Mouse (Mus musculus): ENCODE data around the gene Frmd6. TPM values are rescaled to one million over a fixed set of nuclear protein-coding genes. Genes with fewer than 3 reads are reported as not detected.

The Frmd6 gene
- polyA plus RNA-seq, 1 experiment from 2014 or later = 15.6 TPM

DNA sequence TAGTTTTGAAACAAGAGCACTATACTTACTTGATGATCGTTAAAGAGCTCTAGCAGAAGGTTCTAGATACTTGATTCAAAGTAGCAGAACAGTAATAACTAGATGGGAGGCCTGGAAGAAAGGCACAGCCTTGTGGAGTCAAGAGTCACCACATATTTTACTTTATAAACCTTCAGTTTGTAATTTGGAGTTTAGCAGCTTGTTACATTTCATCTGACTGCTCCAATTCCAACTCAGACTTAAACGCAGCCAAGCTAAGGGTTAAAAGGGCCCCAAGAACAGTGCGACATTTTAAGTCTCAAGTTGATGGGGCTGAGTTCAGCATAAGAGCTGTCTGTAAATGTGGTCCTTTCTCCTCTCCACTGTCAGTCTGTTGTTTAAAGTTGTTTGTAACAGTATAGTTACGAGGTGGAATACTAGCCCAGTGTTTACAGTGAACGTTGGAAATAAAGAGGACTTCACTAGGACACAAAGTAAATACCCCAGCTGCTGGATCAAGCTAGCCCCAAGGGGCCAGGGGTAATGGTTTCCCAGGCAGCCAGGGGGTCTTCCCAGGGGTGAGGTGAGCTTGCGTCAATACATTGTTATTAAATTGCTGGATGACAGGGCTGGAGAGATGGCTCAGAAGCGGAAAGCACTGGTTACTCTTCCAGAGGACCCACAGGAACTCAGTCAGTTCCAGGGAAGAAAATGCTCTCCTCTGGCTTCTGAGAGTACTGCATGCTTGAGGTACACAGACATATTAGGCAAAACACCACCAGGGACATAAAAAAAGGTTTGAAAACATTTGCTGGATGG is 43.1 kb downstream of the Frmd6 start:
- Histone ChIP-seq H3K4me3 (replicated peaks) (no peak overlapping the region), H3K36me3 (replicated peaks) (no peaks in the 10 kb centered on the region), H3K4me2 (no peak overlapping the region), H3K9me3 (no peaks in the 10 kb centered on the region), H3K27ac (0 out of 2 replicates have a peak overlapping the region, but pooled peaks have one; percentile 31), H3K9ac (no peak overlapping the region), H3K27me3 (no peaks in the 10 kb centered on the region), H3K4me1 (peaks cover 22% of the 10 kb centered on the region)
- WGBS = 43% methylated on average over 7 of the region's 7 CpGs
- no peak for ATAC-seq (ENCODE audit: low FRiP score)

GRCm38 (mm10) chr12:70868988-70869291 is 43.6 kb downstream of the Frmd6 start:
- WGBS = 77% methylated on average over 9 of the region's 9 CpGs
- no peak overlapping the region for H3K27ac ChIP-seq
- no peak for ATAC-seq (ENCODE audit: low FRiP score)

GRCm38 (mm10) chr12:70873544-70873943 is 48.2 kb downstream of the Frmd6 start:
- no peaks in the 10 kb centered on the region for H3K27me3 ChIP-seq
- no peaks in the 10 kb centered on the region for H3K36me3 ChIP-seq (replicated peaks)
- H3K9me3 ChIP-seq = no peaks in the 10 kb centered on the region
- H3K4me2 ChIP-seq = no peak overlapping the region
- no peak overlapping the region for H3K4me3 ChIP-seq (replicated peaks)
- no peak overlapping the region for H3K27ac ChIP-seq
- no peak for ATAC-seq (ENCODE audit: low FRiP score)
- H3K9ac ChIP-seq = no peak overlapping the region
- WGBS = 82% methylated on average over 6 of the region's 6 CpGs
- peaks cover 9% of the 10 kb centered on the region for H3K4me1 ChIP-seq

More at GRCm38 (mm10) chr12:70868988-70869291, 43.6 kb downstream of the Frmd6 start:
- H3K4me2 ChIP-seq = no peak overlapping the region
- no peak overlapping the region for H3K4me3 ChIP-seq (replicated peaks)
- H3K9me3 ChIP-seq = no peaks in the 10 kb centered on the region
- no peak overlapping the region for H3K9ac ChIP-seq
- H3K36me3 ChIP-seq (replicated peaks) = no peaks in the 10 kb centered on the region
- H3K4me1 ChIP-seq = peaks cover 22% of the 10 kb centered on the region
- H3K27me3 ChIP-seq = no peaks in the 10 kb centered on the region

GRCm38 (mm10) chr12:70876270-70876998 is 51.1 kb downstream of the Frmd6 start:
- Histone ChIP-seq H3K36me3 (replicated peaks) (no peaks in the 10 kb centered on the region), H3K4me2 (no peak overlapping the region), H3K4me1 (no peaks in the 10 kb centered on the region), H3K4me3 (replicated peaks) (no peak overlapping the region), H3K27ac (no peak overlapping the region), H3K27me3 (no peaks in the 10 kb centered on the region), H3K9me3 (no peaks in the 10 kb centered on the region), H3K9ac (no peak overlapping the region)
- 88% methylated on average over 21 of the region's 21 CpGs for WGBS
- no peak for ATAC-seq (ENCODE audit: low FRiP score)

DNA sequence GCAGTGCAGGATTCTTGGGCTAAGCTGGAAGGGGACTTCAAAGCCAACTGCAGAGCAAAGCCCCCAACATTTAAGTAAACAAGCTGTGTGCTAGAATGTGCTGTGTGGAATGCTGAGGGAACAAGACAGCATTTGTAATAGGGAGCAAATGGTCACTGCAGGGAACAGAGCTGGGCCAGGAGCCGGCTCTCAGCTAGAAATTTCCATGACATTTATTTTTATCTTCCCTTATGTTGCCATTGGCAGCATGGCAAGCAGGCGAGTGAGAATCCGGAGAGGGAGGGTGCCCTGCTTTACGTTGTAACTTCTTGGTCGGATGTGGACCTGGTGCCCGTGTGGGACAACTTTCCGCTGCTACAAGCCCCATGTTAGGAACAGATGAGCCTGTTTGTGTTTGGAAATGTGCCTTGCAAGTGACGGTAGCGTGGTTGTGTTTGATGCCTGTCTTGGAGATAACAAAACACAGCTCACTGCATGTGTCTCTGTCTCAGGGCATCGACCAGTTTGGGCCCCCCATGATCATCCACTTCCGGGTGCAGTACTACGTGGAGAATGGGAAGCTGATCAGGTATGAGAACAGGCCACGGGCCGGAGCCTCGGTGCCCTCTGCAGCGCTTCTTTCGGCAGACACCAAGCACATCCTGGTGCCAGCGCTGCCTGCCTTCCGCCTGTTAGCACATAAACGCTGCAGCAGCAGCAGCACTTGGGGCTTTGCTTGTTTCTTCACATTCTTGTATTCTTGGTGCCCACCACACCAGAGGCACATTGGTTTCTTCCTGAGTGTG is 52.8 kb downstream of the Frmd6 start:
- WGBS = 94% methylated on average over 20 of the region's 20 CpGs
- H3K36me3 ChIP-seq (replicated peaks) = peaks cover 6% of the 10 kb centered on the region; the same call in 1 of the 2 replicates
- no peak for ATAC-seq (ENCODE audit: low FRiP score)
- H3K4me2 ChIP-seq = no peak overlapping the region
- H3K9me3 ChIP-seq = no peaks in the 10 kb centered on the region
- no peak overlapping the region for H3K27ac ChIP-seq
- H3K4me1 ChIP-seq = no peaks in the 10 kb centered on the region
- no peaks in the 10 kb centered on the region for H3K27me3 ChIP-seq
- H3K4me3 ChIP-seq (replicated peaks) = no peak overlapping the region
- H3K9ac ChIP-seq = no peak overlapping the region

DNA sequence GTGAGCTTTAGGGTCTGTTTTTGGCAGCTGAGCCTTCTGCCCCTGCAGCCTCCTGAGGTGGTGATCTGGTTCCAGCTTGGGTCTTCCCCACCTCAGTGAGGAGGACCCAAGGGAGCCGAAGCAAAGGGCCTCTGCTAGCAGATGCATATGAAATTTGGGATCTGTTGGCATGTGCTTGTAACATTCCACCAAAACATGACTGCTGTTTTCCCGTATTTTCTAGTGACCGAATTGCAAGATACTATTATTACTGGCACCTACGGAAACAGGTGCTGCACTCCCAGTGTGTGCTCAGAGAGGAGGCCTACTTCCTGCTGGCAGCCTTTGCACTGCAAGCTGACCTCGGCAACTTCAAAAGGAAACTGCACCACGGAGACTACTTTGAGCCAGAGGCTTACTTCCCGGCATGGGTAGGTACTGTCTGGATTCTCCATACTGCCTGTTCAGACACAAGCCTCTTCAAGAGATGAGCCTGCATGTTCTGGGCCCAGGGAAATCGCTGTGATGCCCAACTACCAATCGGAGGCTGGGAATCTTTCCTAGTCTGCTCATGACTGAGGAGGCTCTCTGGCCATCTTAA is 55.2 kb downstream of the Frmd6 start:
- no peak for ATAC-seq (ENCODE audit: low FRiP score)
- Histone ChIP-seq H3K27me3 (no peaks in the 10 kb centered on the region), H3K4me2 (no peak overlapping the region), H3K4me3 (replicated peaks) (no peak overlapping the region), H3K9ac (no peak overlapping the region), H3K27ac (no peak overlapping the region), H3K4me1 (no peaks in the 10 kb centered on the region), H3K36me3 (replicated peaks) (peaks cover 6% of the 10 kb centered on the region; the same call in 1 of the 2 replicates), H3K9me3 (no peaks in the 10 kb centered on the region)
- 85% methylated on average over 9 of the region's 9 CpGs for WGBS

GRCm38 (mm10) chr12:70881340-70881739 is 56.0 kb downstream of the Frmd6 start:
- H3K9ac ChIP-seq = no peak overlapping the region
- ATAC-seq (ENCODE audit: low FRiP score) = no peak
- H3K27ac ChIP-seq = no peak overlapping the region
- H3K4me3 ChIP-seq (replicated peaks) = no peak overlapping the region
- no peak overlapping the region for H3K4me2 ChIP-seq
- H3K4me1 ChIP-seq = no peaks in the 10 kb centered on the region
- no peaks in the 10 kb centered on the region for H3K27me3 ChIP-seq
- H3K9me3 ChIP-seq = no peaks in the 10 kb centered on the region
- H3K36me3 ChIP-seq (replicated peaks) = peaks cover 6% of the 10 kb centered on the region; the same call in 1 of the 2 replicates
- WGBS = 89% methylated on average over 12 of the region's 12 CpGs

- Histone ChIP-seq H3K4me3 (replicated peaks) (no peak overlapping the region), H3K27me3 (no peaks in the 10 kb centered on the region), H3K4me2 (no peak overlapping the region), H3K4me1 (no peaks in the 10 kb centered on the region), H3K9ac (no peak overlapping the region), H3K27ac (no peak overlapping the region), H3K36me3 (replicated peaks) (peaks cover 6% of the 10 kb centered on the region; the same call in 1 of the 2 replicates), H3K9me3 (no peaks in the 10 kb centered on the region)
- no peak for ATAC-seq (ENCODE audit: low FRiP score)
- 95% methylated on average over 4 of the region's 4 CpGs for WGBS
Measured at GRCm38 (mm10) chr12:70881854-70882253, 56.5 kb downstream of the Frmd6 start.

- WGBS = 94% methylated on average over 14 of the region's 14 CpGs
- Histone ChIP-seq H3K4me3 (replicated peaks) (no peak overlapping the region), H3K27ac (no peak overlapping the region), H3K27me3 (no peaks in the 10 kb centered on the region), H3K9me3 (no peaks in the 10 kb centered on the region), H3K9ac (no peak overlapping the region), H3K36me3 (replicated peaks) (peaks cover 6% of the 10 kb centered on the region; the same call in 1 of the 2 replicates), H3K4me1 (no peaks in the 10 kb centered on the region), H3K4me2 (no peak overlapping the region)
- ATAC-seq (ENCODE audit: low FRiP score) = no peak
Measured at GRCm38 (mm10) chr12:70883141-70883540, 57.8 kb downstream of the Frmd6 start.

GRCm38 (mm10) chr12:70884113-70884512 is 58.8 kb downstream of the Frmd6 start:
- Histone ChIP-seq H3K27me3 (no peaks in the 10 kb centered on the region), H3K4me1 (no peaks in the 10 kb centered on the region), H3K4me2 (no peak overlapping the region), H3K27ac (no peak overlapping the region), H3K9me3 (no peaks in the 10 kb centered on the region), H3K36me3 (replicated peaks) (peaks cover 6% of the 10 kb centered on the region; the same call in 1 of the 2 replicates), H3K9ac (no peak overlapping the region), H3K4me3 (replicated peaks) (no peak overlapping the region)
- no peak for ATAC-seq (ENCODE audit: low FRiP score)
- 88% methylated on average over 7 of the region's 7 CpGs for WGBS

DNA sequence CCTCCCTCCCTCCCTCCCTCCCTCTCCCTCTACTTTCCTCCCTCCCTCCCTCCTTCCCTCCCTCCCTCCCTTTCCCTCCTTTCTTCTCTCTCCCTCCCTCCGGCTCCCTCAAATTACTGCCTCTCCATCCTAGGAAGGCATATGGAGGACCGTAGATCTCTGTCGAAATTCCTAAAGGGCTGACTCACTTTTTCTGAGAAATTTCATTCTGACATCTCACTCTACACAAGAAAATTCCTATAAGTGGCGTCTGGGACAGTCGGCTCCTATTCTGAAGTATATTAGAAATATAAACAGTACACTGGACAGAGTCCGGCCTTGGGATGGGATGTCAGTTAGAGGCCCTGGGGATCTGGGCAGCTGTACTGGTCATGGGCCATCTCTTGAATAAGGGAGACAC is 59.7 kb downstream of the Frmd6 start:
- peaks cover 6% of the 10 kb centered on the region; the same call in 1 of the 2 replicates for H3K36me3 ChIP-seq (replicated peaks)
- ATAC-seq (ENCODE audit: low FRiP score) = no peak
- H3K27me3 ChIP-seq = no peaks in the 10 kb centered on the region
- H3K4me2 ChIP-seq = no peak overlapping the region
- no peaks in the 10 kb centered on the region for H3K4me1 ChIP-seq
- WGBS = 92% methylated on average over 6 of the region's 6 CpGs
- H3K4me3 ChIP-seq (replicated peaks) = no peak overlapping the region
- H3K9ac ChIP-seq = no peak overlapping the region
- H3K27ac ChIP-seq = no peak overlapping the region
- no peaks in the 10 kb centered on the region for H3K9me3 ChIP-seq

GRCm38 (mm10) chr12:70885576-70885975 is 60.3 kb downstream of the Frmd6 start:
- peaks cover 6% of the 10 kb centered on the region; the same call in 1 of the 2 replicates for H3K36me3 ChIP-seq (replicated peaks)
- no peaks in the 10 kb centered on the region for H3K4me1 ChIP-seq
- H3K4me2 ChIP-seq = no peak overlapping the region
- H3K9me3 ChIP-seq = no peaks in the 10 kb centered on the region
- no peak for ATAC-seq (ENCODE audit: low FRiP score)
- no peak overlapping the region for H3K4me3 ChIP-seq (replicated peaks)
- 85% methylated on average over 10 of the region's 10 CpGs for WGBS
- no peak overlapping the region for H3K27ac ChIP-seq
- no peak overlapping the region for H3K9ac ChIP-seq
- no peaks in the 10 kb centered on the region for H3K27me3 ChIP-seq

All from forebrain, embryonic 12.5 days (tissue).